Mouse (Mus musculus) kidney, adult 11 months (tissue): ENCODE measurements around the gene Actg1.
"Not testable (repeated sequence)": the region's sequence is repeated elsewhere in the genome, so short reads cannot be mapped to it uniquely, and the experiment has no call there.

Experiments
- DNase-seq: peaks from one replicate; pipeline ENCODE4 v3.0.0; 2022

Actg1 gene

GRCm38 (mm10) chr11:120360062-120360461 is 11.7 kb upstream of the Actg1 start:
- peak; percentile 63 for DNase-seq

- no peak for DNase-seq
These were observed 11.0 kb upstream of the Actg1 start for GRCm38 (mm10) chr11:120359391-120359790.

- peak; percentile 61 for DNase-seq
These were observed 9.6 kb upstream of the Actg1 start for GRCm38 (mm10) chr11:120357791-120358401.

- no peak for DNase-seq
These were observed 8.6 kb upstream of the Actg1 start for GRCm38 (mm10) chr11:120356900-120357299.

GRCm38 (mm10) chr11:120356319-120356840 is 8.0 kb upstream of the Actg1 start:
- DNase-seq = no peak

- no peak for DNase-seq
These were observed 7.1 kb upstream of the Actg1 start for GRCm38 (mm10) chr11:120355277-120356039.

DNA sequence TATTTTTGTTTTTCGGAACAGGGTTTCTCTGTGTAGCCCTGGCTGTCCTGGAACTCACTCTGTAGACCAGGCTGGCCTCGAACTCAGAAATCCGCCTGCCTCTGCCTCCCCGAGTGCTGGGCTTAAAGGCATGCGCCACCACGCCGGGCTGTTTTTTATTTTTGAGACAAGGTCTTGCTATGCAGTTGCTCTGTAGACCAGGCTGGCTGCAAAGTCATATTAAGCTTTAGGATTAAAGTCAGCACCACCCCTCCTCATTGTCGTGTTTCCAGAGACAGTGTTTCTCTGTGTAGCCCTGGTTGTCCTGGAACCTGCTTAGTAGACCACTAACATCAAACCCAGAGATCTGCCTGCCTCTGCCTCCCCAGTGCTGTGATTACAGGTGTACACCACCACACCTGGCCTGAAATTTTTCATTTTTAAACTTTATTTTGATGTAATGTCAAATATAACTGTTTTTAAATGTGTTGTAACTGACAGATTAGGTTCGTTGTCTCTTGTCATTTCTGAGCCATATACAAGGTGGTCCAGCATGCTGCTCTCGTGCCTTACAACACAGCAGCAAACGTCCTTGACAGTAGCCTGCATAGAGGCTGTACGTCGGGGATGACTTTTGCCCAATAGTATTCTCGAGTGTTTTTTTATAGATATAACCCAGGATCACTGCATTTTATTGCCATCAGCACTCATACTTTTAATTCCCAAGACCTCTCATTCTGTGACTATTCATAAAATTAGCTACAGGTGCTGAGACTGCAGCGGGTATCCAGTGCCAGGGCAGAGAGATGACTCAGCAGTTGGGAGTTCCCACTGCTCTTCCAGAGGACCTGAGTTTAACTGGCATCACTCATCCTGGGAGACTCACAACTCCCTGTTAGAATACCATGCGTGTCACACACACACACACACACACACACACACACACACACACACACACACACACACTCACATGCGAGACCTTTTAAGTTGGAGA is 6.2 kb upstream of the Actg1 start:
- DNase-seq = no peak

DNA sequence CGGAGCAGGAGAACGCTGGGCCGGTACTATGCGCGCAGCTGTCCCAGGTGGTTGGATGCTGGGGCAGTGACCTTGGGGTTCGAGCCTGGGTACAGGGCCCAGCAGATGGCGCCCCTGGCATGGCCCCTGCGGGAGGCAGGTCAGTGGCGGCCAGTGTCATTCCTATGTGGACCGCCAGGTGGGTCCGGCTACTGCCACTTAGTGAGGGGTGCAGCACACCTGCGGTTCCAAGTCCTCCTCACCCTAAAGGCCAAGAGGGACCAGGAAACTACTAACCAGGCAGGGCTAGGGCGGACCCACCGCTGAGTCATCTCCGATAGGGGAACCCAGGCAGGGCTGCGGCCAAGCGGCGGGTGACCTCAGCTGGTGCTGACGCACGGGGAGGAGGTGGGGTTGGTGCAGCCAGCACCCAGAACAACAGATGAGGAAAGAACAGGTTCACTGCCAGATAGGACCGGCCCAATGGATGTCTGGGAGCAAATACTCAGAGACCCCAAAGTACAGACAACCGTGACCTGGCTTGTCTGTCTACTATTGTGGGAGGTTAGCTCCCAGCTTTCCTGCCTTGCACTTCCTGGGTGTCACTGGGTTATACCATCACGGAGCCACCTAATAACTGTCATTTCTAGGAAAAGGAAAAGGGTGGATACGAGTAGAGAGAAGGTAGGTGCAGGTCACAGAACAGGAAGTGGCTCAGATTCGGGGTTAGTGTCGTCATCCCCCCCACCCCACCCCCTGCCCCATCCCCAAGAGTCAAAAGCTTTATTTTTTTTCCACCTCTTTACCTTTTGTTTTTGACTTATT is 5.4 kb upstream of the Actg1 start:
- DNase-seq = peak; percentile 85

DNA sequence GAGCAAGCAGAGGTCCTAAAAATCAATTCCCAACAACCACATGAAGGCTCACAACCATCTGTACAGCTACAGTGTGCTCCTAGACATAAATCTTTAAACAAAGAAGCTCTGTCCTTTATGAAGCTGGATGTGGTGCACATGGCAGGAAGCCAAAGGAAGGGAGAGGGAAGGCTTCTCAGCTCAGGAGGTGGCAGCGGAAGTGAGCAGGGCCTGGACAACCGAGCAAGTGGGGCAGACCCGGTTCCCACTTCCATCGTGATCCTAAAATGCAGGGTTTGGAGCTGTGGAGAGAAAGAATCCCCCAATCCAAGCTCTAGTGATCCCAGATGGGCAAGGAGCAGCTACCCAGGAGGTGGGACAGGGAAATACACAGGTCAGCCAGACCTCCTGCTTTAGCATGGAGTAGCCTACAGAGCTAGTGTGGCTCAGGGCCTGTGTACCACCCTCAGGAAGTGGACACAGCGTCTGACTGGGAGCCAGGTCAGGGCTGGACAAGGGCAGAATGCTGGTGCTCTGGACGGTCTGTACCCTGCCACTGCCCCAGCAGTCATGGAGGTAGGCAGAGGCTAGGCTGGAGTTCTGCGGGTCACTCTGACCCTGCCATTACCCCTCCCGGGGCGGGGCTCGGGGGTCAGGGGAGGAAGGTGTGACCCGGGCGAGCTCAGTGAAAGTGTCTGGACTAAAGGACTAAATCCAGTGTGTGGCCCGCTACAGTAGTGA is 4.4 kb upstream of the Actg1 start:
- DNase-seq = no peak

DNA sequence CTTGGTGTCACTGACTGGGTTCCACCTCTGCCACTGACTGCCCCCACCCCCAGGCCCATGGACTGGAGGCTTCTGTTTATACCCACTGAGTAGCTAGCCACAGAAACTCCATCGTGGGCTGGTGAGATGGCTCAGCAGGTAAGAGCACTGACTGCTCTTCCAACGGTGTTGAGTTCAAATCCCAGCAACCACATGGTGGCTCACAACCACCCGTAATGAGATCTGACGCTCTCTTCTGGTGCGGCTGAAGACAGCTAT is 3.7 kb upstream of the Actg1 start:
- DNase-seq = not testable (repeated sequence)

- DNase-seq = peak; percentile 67
These were observed 3.1 kb upstream of the Actg1 start for GRCm38 (mm10) chr11:120351250-120352092.

DNA sequence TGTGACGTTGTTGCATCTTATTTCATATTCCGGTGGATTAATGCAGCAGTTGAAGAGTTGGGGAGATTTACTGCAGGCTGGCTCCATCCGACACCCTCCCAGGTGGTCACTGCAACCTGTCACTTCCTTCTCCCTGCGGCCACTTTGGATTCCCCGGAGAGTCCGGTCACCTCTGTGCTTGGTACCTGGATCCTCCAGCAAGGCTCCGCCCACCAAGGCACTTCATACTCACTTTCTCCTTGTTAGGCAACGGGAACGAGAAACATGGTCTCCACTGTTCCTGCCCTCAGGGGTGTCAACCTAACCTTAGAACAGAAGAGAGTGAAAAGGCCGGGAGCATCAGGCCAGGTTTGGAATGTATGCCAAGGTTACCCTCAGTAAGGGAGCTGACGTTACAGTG is 2.4 kb upstream of the Actg1 start:
- peak; percentile 74 for DNase-seq

GRCm38 (mm10) chr11:120349986-120350702 is 1.8 kb upstream of the Actg1 start:
- peak; percentile 95 for DNase-seq

DNA sequence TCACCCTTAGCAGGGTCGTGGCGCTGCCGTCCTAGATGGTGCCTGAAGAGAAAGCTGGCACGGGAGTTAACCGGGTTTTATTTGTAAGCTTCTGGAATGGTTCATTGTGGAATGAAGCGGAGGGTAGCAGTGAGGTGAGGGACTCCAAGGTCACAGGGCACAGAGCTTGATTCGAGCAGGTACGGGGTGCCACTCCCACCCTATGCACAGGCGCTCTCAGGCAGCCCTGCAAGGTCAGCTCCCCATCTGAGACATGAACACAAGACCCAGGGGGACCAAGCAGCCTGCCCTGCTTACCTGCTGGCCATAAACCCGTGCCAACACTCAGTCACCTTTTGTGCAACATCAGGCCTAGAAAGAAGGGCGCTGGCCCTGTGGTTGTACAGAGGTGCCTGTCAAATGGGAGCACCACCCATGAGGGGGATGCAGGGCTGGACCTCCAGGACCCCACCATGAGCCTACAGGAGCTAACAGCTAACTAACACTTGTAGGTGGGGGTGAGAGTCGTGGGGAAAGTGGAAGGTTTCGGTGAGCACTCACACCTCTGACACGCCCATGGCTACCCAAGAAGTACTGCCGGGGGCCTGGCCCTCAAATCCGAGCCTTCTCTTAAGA is 1.1 kb upstream of the Actg1 start:
- DNase-seq = peak; percentile 85

- peak; percentile 87 for DNase-seq
These were observed 485 bp upstream of the Actg1 start for GRCm38 (mm10) chr11:120348684-120349370.

DNA sequence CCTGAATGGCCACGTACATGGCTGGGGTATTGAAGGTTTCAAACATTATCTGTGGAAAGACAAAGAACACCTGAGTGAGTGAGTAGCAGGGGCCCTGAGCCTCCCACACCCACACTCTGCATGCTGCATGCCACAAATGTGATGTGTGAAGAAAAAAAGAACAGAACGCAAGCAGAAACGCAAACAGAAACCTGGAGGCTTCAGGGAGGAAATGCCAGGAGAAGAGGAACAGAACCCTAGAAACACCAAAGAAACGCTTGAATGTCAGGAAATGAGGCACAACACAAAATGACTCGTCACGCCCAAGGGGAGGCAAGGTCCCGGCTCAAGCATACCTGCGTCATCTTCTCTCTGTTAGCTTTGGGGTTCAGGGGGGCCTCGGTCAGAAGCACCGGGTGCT is 1.0 kb downstream of the Actg1 start:
- peak; percentile 27 for DNase-seq

GRCm38 (mm10) chr11:120346383-120347034 is 1.8 kb downstream of the Actg1 start:
- DNase-seq = peak; percentile 24

DNA sequence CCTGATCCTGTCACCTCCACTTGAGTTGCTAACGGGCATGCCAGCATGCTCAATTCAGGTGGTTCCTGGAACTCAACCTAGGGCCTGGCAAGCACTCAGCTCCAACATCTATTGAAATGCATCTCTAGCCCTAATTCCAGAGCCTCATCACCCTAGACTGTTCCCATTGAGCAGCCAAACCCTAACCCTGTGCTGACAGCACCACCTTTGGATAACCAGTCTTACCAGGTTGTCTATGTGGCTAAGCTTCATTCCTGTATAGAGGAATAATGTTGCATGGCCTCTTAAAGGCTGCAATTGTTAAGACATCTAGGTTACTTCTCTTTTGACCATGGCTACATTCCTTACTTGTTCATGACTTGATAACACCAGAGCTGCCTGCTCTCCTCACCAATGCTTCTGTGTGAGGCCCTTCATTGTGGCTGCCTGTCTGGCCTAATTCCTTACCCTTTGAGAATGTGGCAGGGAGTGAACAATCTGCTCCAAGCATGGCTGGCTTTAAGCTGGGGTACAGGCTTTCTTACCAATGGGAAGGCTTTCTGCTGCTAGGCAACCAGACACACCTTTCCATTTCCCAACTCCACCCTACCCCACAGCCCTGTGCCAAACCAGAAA is 3.2 kb downstream of the Actg1 start:
- peak; percentile 17 for DNase-seq
